8 mouse cellular contexts compared by ENCODE assay signal in genomic region chr6:106768640-106769289, GRCm38 (mm10). TPM values are rescaled to one million over a fixed set of nuclear protein-coding genes. Genes with fewer than 3 reads are reported as not detected.
DNase-seq lines count a peak whose midpoint lies in the region; ATAC-seq and TF ChIP-seq lines count a peak whose summit lies in the region.

Gene Trnt1 (plus strand): TSS chr6:106769120.

- no peaks in the 10 kb centered on the region; the same call in 1 of the 2 replicates for H3K4me1 ChIP-seq in bone marrow, adult 2 months (ENCODE audit: control insufficient read depth, insufficient read depth, low read length)
- H3K4me1 ChIP-seq in embryonic facial prominence, embryonic 15.5 days = peaks cover 10% of the 10 kb centered on the region
- peaks cover 11% of the 10 kb centered on the region for H3K4me1 ChIP-seq in limb, embryonic 14.5 days (ENCODE audit: control insufficient read depth, insufficient read depth, low read length)
- peaks cover 4% of the 10 kb centered on the region for H3K4me1 ChIP-seq in midbrain, postnatal 0 days (ENCODE audit: insufficient read depth, low read length)

- peak within 1 kb of the TSS; percentile 95 for H3K4me3 ChIP-seq in bone marrow, adult 2 months (replicated peaks; ENCODE audit: control insufficient read depth, low read depth, low read length)
- H3K4me3 ChIP-seq in embryonic facial prominence, embryonic 15.5 days (replicated peaks) = peak within 1 kb of the TSS; percentile 84
- H3K4me3 ChIP-seq in limb, embryonic 14.5 days (replicated peaks; ENCODE audit: low read length) = peak within 1 kb of the TSS; percentile 91
- peak within 1 kb of the TSS; percentile 79 for H3K4me3 ChIP-seq in midbrain, postnatal 0 days (ENCODE audit: low read depth, low read length)

- peak; percentile 99 for ATAC-seq in embryonic facial prominence, embryonic 15.5 days (ENCODE audit: insufficient number of reproducible peaks, low FRiP score, low TSS enrichment, low read depth)
- ATAC-seq in limb, embryonic 14.5 days (ENCODE audit: low FRiP score, low read depth) = peak; percentile 100
- ATAC-seq in midbrain, postnatal 0 days (ENCODE audit: low FRiP score) = peak; percentile 100

- H3K27me3 ChIP-seq in embryonic facial prominence, embryonic 15.5 days = no peaks in the 10 kb centered on the region
- no peaks in the 10 kb centered on the region for H3K27me3 ChIP-seq in limb, embryonic 14.5 days (ENCODE audit: control insufficient read depth, insufficient read depth, low read length)
- no peaks in the 10 kb centered on the region for H3K27me3 ChIP-seq in midbrain, postnatal 0 days (ENCODE audit: insufficient read depth, low read length)

- 5% methylated on average over 35 of the region's 35 CpGs for WGBS in bone marrow, adult 2 months
- 8% methylated on average over 35 of the region's 35 CpGs for WGBS in embryonic facial prominence, embryonic 15.5 days
- 9% methylated on average over 35 of the region's 35 CpGs for WGBS in limb, embryonic 14.5 days
- WGBS in midbrain, postnatal 0 days = 8% methylated on average over 35 of the region's 35 CpGs

- peak within 1 kb of the TSS; percentile 77 for H3K4me2 ChIP-seq in embryonic facial prominence, embryonic 15.5 days (replicated peaks)
- peak within 1 kb of the TSS; percentile 90 for H3K4me2 ChIP-seq in limb, embryonic 14.5 days (replicated peaks; ENCODE audit: low read depth, low read length, severe bottlenecking)
- H3K4me2 ChIP-seq in midbrain, postnatal 0 days (ENCODE audit: low read depth, low read length, poor library complexity, severe bottlenecking) = peak within 1 kb of the TSS; percentile 79

- peak; percentile 98 for DNase-seq in 416B (ENCODE audit: low read depth)
- DNase-seq in heart, adult 8-10 months (ENCODE audit: low spot score) = peak; percentile 98
- peak; percentile 99 for DNase-seq in kidney, adult 9 months
- peak; percentile 99 for DNase-seq in limb, embryonic 14.5 days (ENCODE audit: low spot score)
- peak; percentile 99 for DNase-seq in midbrain, postnatal 0 days (ENCODE audit: low spot score)
- DNase-seq in spleen, postnatal 14 days (ENCODE audit: low spot score in 2 of 2) = peak; percentile 93 to 98

- H3K9me3 ChIP-seq in embryonic facial prominence, embryonic 15.5 days (replicated peaks) = no peaks in the 10 kb centered on the region
- no peaks in the 10 kb centered on the region for H3K9me3 ChIP-seq in limb, embryonic 14.5 days (ENCODE audit: control insufficient read depth, low read length)
- no peaks in the 10 kb centered on the region for H3K9me3 ChIP-seq in midbrain, postnatal 0 days (ENCODE audit: low read length)

- TF ChIP-seq CTCF in bone marrow, adult 2 months (IDR thresholded peaks at IDR 0.05; ENCODE audit: control insufficient read depth, insufficient read depth, low read length) = no peak
- TF ChIP-seq CTCF in midbrain, postnatal 0 days (IDR thresholded peaks at IDR 0.05) = no peak

- H3K9ac ChIP-seq in embryonic facial prominence, embryonic 15.5 days = peak within 1 kb of the TSS; percentile 74
- peak within 1 kb of the TSS; percentile 70 for H3K9ac ChIP-seq in limb, embryonic 14.5 days (ENCODE audit: low read depth, low read length, severe bottlenecking)
- peak within 1 kb of the TSS; percentile 42 for H3K9ac ChIP-seq in midbrain, postnatal 0 days (replicated peaks; ENCODE audit: low read length, poor library complexity, severe bottlenecking)

- TF ChIP-seq POLR2A in bone marrow, adult 2 months (IDR thresholded peaks at IDR 0.05; ENCODE audit: borderline replicate concordance, control insufficient read depth, low read depth, low read length) = peak; percentile 84
- peak; percentile 69; the same call in 1 of the 2 replicates for TF ChIP-seq POLR2A in limb, embryonic 14.5 days (IDR thresholded peaks at IDR 0.05; ENCODE audit: borderline replicate concordance, extremely low read depth, insufficient read depth, insufficient read length)

- peaks cover 20% of the 10 kb centered on the region; the same call in 1 of the 2 replicates for H3K36me3 ChIP-seq in embryonic facial prominence, embryonic 15.5 days
- peaks cover 14% of the 10 kb centered on the region; the same call in 1 of the 2 replicates for H3K36me3 ChIP-seq in limb, embryonic 14.5 days (ENCODE audit: control insufficient read depth, insufficient read depth, low read length)
- H3K36me3 ChIP-seq in midbrain, postnatal 0 days (ENCODE audit: insufficient read depth, low read length) = peaks cover 5% of the 10 kb centered on the region; the same call in 1 of the 2 replicates

- H3K27ac ChIP-seq in bone marrow, adult 2 months (ENCODE audit: control insufficient read depth, insufficient read depth, low read depth, low read length, poor library complexity) = peak within 1 kb of the TSS; percentile 61
- H3K27ac ChIP-seq in embryonic facial prominence, embryonic 15.5 days (replicated peaks) = peak within 1 kb of the TSS; percentile 71
- H3K27ac ChIP-seq in limb, embryonic 14.5 days (replicated peaks; ENCODE audit: low read depth, low read length) = peak within 1 kb of the TSS; percentile 58; the same call in 1 of the 2 replicates
- H3K27ac ChIP-seq in midbrain, postnatal 0 days (ENCODE audit: low read depth, low read length) = 0 out of 2 replicates have a peak within 1 kb of the TSS, but pooled peaks have one; percentile 33

RNA-seq across cellular contexts. Expression of gene Trnt1, which starts in this region (rescaled TPM):
- 13.8 and 16.4 TPM in 2 replicates for polyA plus RNA-seq in bone marrow, adult 2 months (2011; ENCODE audit: insufficient read depth, insufficient read length, low replicate concordance, missing spikeins)
- 54.6 and 55.0 TPM in 2 replicates for polyA plus RNA-seq in embryonic facial prominence, embryonic 15.5 days (2015; fragmentation: Nextera tagmentation; extraction: Ambion mirVana)
- 10 to 100 TPM; 28.5 to 35.1 (median 33.0) TPM for total RNA-seq in heart, adult 8-10 months (2022)
- 23.7 and 34.3 TPM in 2 replicates for polyA plus RNA-seq in limb, embryonic 14.5 days (2012; rRNA removed)
- 59.0 and 59.9 TPM in 2 replicates for polyA plus RNA-seq in limb, embryonic 14.5 days (2014; fragmentation: Nextera tagmentation; extraction: Ambion mirVana)
- total RNA-seq in midbrain, postnatal 0 days (2014; rRNA removed) = 20.8 and 34.5 TPM in 2 replicates
- polyA plus RNA-seq in midbrain, postnatal 0 days (2015; fragmentation: Nextera tagmentation; extraction: Ambion mirVana) = 51.5 and 54.8 TPM in 2 replicates

Comparison
In these comparisons a context has a peak if more than half of its experiments do, and no peak if none do; other contexts are left out.
1. Peak in every context shown above with its lines: DNase-seq, ATAC-seq, H3K4me3 ChIP-seq and H3K27ac ChIP-seq.